Mouse (Mus musculus): ENCODE data around the gene Teddm1b. TPM values are rescaled to one million over a fixed set of nuclear protein-coding genes. Genes with fewer than 3 reads are reported as not detected.

Gene Teddm1b
- polyA plus RNA-seq, 1 experiment from 2014 or later: 0.18 TPM

DNA sequence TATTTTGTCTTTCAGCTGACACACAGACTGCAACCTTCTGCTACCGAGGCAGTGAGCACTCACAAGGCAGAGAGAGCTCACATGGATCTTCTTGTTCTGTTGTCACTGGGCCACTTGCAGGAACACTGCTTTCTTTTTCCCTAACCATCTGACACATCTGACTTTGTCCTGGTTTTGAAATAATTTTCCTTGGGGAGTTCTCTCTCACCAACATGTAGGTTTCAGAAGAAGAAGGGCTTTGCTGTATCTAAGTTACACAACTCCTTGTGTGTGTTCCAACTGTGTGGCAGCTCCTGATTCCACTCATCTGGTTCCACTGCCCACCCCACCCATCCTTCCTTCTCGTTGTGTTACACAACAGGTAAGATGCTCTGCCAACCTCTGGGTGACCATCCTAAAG, 19.6 kb downstream of the Teddm1b start:
- Histone ChIP-seq H3K9me3 (no peaks in the 10 kb centered on the region), H3K36me3 (no peaks in the 10 kb centered on the region), H3K4me2 (replicated peaks) (no peak overlapping the region), H3K9ac (no peak overlapping the region), H3K4me1 (replicated peaks) (no peaks in the 10 kb centered on the region), H3K4me3 (replicated peaks) (no peak overlapping the region), H3K27ac (no peak overlapping the region), H3K27me3 (replicated peaks) (no peaks in the 10 kb centered on the region)
- no peak for ATAC-seq
- 70% methylated on average over 2 of the region's 2 CpGs for WGBS

DNA sequence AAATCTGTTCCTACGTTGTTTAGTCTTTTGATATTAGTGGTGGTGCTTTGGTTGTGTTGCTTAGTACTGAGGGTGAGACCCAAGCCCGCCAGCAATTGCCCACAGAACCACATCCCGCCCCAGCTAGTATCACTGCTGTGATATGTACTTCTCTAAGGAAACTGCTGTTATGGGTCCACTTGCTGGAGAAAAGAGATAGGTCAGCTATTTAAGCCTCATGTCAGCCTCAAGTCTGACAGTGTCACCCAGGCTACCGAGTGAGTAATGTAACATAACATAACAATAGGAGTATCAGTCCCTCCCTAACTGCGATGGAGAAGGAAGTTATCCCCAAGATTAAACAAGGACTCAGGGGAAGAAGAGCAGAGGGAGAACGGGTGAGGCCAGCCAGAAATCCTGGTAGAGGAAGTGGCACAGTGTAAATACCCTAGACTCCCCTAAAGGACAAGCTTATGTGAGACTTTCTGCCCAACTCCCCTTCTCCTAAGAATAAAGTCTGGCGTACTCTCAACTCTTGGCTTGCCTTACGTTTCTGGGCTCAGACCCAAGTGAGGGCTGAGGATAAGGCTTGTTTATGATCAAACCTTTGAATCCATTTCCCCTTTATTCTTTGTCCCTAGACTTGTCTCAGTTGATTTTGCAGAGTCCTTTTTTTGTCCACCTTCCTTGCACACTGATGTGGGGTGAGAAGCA, 20.2 kb downstream of the Teddm1b start:
- H3K9me3 ChIP-seq: no peaks in the 10 kb centered on the region
- H3K9ac ChIP-seq: no peak overlapping the region
- ATAC-seq: no peak
- H3K27me3 ChIP-seq (replicated peaks): no peaks in the 10 kb centered on the region
- H3K4me3 ChIP-seq (replicated peaks): no peak overlapping the region
- 58% methylated on average over 8 of the region's 8 CpGs for WGBS
- no peaks in the 10 kb centered on the region for H3K36me3 ChIP-seq
- 0 out of 2 replicates have a peak, but pooled peaks cover 3% of the 10 kb centered on the region for H3K4me1 ChIP-seq (replicated peaks)
- no peak overlapping the region for H3K4me2 ChIP-seq (replicated peaks)
- no peak overlapping the region for H3K27ac ChIP-seq

DNA sequence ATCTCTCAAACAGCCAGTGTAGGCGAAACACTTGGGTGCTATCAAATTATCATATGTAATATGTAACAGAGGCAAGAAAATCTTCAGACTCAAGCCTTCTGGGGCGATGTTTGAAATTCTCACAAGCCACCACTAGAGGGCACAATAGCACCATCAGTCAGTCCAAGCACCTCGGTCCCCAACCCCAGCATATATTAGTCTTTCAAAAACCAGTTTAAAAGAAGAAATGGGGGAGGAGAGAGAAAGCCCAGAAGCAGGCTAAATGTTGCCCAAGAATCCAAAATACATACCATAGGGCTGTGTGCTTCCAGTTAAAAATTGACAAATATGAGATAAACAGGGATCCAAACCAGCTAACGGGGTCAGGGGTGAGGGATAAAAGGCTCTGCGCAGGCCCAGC, 20.8 kb downstream of the Teddm1b start:
- no peaks in the 10 kb centered on the region for H3K27me3 ChIP-seq (replicated peaks)
- WGBS: 33% methylated on average over 5 of the region's 5 CpGs
- H3K27ac ChIP-seq: no peak overlapping the region
- H3K4me1 ChIP-seq (replicated peaks): 0 out of 2 replicates have a peak, but pooled peaks cover 3% of the 10 kb centered on the region
- H3K4me3 ChIP-seq (replicated peaks): no peak overlapping the region
- no peak overlapping the region for H3K9ac ChIP-seq
- H3K4me2 ChIP-seq (replicated peaks): no peak overlapping the region
- no peaks in the 10 kb centered on the region for H3K36me3 ChIP-seq
- ATAC-seq: no peak
- no peaks in the 10 kb centered on the region for H3K9me3 ChIP-seq

DNA sequence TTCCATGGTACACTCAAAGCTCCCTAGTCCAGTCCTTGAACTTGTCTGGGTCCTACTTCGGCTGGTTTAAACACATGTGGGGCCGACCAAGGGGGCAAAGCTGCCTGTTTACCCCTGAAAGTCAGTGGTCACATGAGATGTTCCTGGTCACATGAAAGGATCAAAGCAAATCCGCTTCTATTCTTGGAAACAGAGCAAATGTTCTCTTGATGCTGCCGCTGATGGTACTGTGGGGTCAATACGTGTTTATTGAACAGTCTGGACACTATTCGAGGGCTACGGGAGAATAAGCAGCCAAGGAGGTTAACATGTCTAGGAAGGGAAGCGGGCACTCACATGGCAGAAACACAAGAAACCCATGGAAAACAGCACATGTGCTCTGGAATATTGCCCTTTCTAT, 23.1 kb downstream of the Teddm1b start:
- H3K36me3 ChIP-seq: no peaks in the 10 kb centered on the region
- ATAC-seq: no peak
- 83% methylated on average over 8 of the region's 8 CpGs for WGBS
- no peaks in the 10 kb centered on the region for H3K27me3 ChIP-seq (replicated peaks)
- no peak overlapping the region for H3K9ac ChIP-seq
- H3K4me2 ChIP-seq (replicated peaks): no peak overlapping the region
- H3K9me3 ChIP-seq: no peaks in the 10 kb centered on the region
- 0 out of 2 replicates have a peak, but pooled peaks cover 6% of the 10 kb centered on the region for H3K4me1 ChIP-seq (replicated peaks)
- no peak overlapping the region for H3K4me3 ChIP-seq (replicated peaks)
- H3K27ac ChIP-seq: no peak overlapping the region

- WGBS: 19% methylated on average over 22 of the region's 22 CpGs
- Histone ChIP-seq H3K9me3 (no peaks in the 10 kb centered on the region), H3K4me3 (replicated peaks) (peak overlapping the region; percentile 90), H3K4me1 (replicated peaks) (peaks cover 6% of the 10 kb centered on the region; the same call in 1 of the 2 replicates), H3K36me3 (peaks cover 4% of the 10 kb centered on the region; the same call in 1 of the 2 replicates), H3K9ac (peak overlapping the region; percentile 84), H3K27me3 (replicated peaks) (no peaks in the 10 kb centered on the region), H3K4me2 (replicated peaks) (peak overlapping the region; percentile 78), H3K27ac (peak overlapping the region; percentile 97)
- ATAC-seq: peak; percentile 55
Observed at GRCm38 (mm10) chr1:153898989-153899730, 25.0 kb downstream of the Teddm1b start.

DNA sequence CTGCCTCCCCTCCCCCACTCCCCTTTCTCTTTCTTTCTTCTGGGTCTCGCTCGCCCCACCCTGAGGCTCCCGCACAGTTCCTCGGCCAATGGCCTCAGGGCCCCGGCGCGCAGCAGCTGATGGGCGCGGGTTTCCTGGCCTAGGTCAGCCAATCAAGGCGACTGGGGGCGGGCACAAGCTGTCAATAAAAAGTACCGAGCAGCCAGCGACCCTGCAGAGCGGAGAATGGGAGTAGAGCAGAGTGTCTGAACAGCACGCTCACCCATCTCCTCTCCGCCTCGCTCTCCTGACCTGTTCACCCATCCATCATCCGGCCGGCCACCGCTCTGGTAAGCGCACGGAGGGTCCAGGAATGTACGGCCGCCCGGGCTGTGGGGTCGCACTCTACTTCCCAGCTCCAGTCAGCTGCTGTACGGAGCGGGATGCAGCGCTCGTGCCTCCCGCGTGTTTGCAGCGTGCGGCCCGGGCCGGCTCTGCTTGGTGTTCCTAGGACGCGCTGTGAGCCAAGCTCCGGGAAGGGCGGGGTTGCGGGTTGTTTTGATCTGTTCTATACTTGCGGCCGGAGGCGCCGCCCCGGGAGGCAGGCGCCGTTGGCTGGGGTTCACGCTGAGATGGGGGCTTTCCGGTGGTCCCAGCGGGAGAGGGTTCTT, 25.7 kb downstream of the Teddm1b start, which contains the start of the genes Glul and Teddm2:
Gene Glul, plus strand, starts transcription at position 214 of the 650 bp plus-strand sequence.
Gene Teddm2, minus strand, starts transcription at position 498 of the 650 bp plus-strand sequence.
- Histone ChIP-seq H3K9me3 (no peaks in the 10 kb centered on the region), H3K36me3 (peaks cover 8% of the 10 kb centered on the region), H3K4me1 (replicated peaks) (peaks cover 6% of the 10 kb centered on the region; the same call in 1 of the 2 replicates), H3K4me3 (replicated peaks) (peak within 1 kb of the TSS; percentile 90), H3K27me3 (replicated peaks) (no peaks in the 10 kb centered on the region), H3K9ac (peak within 1 kb of the TSS; percentile 84), H3K27ac (peak within 1 kb of the TSS; percentile 97), H3K4me2 (replicated peaks) (peak within 1 kb of the TSS; percentile 78)
- 0% methylated on average over 51 of the region's 51 CpGs for WGBS
- ATAC-seq: peak; percentile 98

- Histone ChIP-seq H3K4me3 (replicated peaks) (peak overlapping the region; percentile 90), H3K36me3 (peaks cover 13% of the 10 kb centered on the region), H3K27ac (peak overlapping the region; percentile 97), H3K9ac (peak overlapping the region; percentile 84), H3K9me3 (no peaks in the 10 kb centered on the region), H3K4me1 (replicated peaks) (peaks cover 6% of the 10 kb centered on the region; the same call in 1 of the 2 replicates), H3K4me2 (replicated peaks) (peak overlapping the region; percentile 78), H3K27me3 (replicated peaks) (no peaks in the 10 kb centered on the region)
- peak; percentile 50 for ATAC-seq
- under 1% methylated on average over 36 of the region's 36 CpGs for WGBS
Observed at GRCm38 (mm10) chr1:153900381-153900780, 26.2 kb downstream of the Teddm1b start.

DNA sequence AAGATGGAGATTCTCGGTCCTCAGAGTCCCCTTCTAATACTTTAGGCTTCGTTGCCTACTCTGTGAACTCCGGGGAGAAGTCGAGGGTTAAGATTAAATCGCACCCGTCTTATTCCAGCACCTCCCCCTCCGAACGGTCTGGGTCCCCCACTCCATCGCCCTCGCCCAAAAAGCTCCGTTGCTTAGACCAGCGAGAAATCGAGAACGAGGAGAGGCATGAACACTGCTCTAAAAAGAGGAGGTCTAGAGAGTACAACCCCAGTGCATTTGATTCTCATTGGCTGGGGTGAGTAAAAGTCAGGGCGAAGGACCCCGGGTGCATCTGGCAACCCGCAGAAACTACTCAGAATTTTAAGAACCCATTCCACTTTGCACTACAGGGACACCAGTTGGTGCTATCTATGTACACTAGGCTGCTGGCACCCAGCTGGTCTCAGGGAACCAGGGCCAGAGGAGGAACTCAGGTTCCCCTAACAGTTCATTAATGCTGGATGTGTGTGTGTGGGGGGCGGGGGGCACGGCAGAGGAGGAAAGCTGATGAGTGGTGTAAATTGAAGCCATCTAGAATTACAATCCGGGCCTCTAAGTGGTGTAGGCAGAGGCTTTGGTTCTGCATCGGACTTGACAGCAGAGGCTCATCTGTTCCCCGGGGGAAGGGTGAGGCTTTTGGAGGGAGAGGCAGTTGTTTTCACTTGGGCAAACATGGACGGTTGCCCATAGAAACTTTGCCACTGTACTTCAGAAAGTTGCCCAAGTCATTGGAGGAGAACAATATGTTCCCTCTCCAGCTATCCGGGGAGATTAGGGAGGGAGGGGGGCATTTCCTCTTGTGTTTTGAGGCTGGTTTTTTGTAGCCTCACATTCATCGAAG, 26.9 kb downstream of the Teddm1b start:
- Histone ChIP-seq H3K4me3 (replicated peaks) (peak overlapping the region; percentile 90), H3K4me1 (replicated peaks) (peaks cover 6% of the 10 kb centered on the region; the same call in 1 of the 2 replicates), H3K27me3 (replicated peaks) (no peaks in the 10 kb centered on the region), H3K27ac (peak overlapping the region; percentile 97), H3K9me3 (no peaks in the 10 kb centered on the region), H3K4me2 (replicated peaks) (peak overlapping the region; percentile 78), H3K9ac (peak overlapping the region; percentile 84), H3K36me3 (peaks cover 16% of the 10 kb centered on the region)
- no peak for ATAC-seq
- 2% methylated on average over 25 of the region's 25 CpGs for WGBS

GRCm38 (mm10) chr1:153903006-153903405, 28.9 kb downstream of the Teddm1b start:
- ATAC-seq: no peak
- Histone ChIP-seq H3K4me1 (replicated peaks) (peaks cover 6% of the 10 kb centered on the region; the same call in 1 of the 2 replicates), H3K9me3 (no peaks in the 10 kb centered on the region), H3K27me3 (replicated peaks) (no peaks in the 10 kb centered on the region), H3K4me3 (replicated peaks) (no peak overlapping the region), H3K9ac (no peak overlapping the region), H3K36me3 (peaks cover 28% of the 10 kb centered on the region), H3K27ac (no peak overlapping the region), H3K4me2 (replicated peaks) (no peak overlapping the region)
- WGBS: 84% methylated on average over 13 of the region's 13 CpGs

DNA sequence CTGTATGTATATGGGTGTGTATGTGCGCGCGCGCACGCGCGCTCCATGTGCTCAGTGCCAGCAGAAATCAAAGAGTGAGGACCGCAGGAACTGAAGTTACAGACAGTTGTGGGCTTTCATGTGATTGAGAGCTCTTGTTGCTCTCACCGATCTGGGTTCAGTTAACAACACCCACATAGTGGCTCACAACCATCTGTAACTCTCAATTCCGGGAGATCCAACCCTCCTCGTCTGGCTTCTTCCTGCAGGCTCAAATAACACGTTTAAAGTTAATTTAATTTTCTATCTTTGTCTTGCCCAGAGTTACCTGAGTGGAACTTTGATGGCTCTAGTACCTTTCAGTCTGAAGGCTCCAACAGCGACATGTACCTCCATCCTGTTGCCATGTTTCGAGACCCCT, 30.1 kb downstream of the Teddm1b start:
- peaks cover 3% of the 10 kb centered on the region; the same call in 1 of the 2 replicates for H3K4me1 ChIP-seq (replicated peaks)
- no peak overlapping the region for H3K27ac ChIP-seq
- H3K9ac ChIP-seq: no peak overlapping the region
- H3K9me3 ChIP-seq: no peaks in the 10 kb centered on the region
- no peak overlapping the region for H3K4me3 ChIP-seq (replicated peaks)
- peaks cover 32% of the 10 kb centered on the region for H3K36me3 ChIP-seq
- H3K4me2 ChIP-seq (replicated peaks): no peak overlapping the region
- WGBS: 93% methylated on average over 14 of the region's 14 CpGs
- no peak for ATAC-seq
- H3K27me3 ChIP-seq (replicated peaks): no peaks in the 10 kb centered on the region

DNA sequence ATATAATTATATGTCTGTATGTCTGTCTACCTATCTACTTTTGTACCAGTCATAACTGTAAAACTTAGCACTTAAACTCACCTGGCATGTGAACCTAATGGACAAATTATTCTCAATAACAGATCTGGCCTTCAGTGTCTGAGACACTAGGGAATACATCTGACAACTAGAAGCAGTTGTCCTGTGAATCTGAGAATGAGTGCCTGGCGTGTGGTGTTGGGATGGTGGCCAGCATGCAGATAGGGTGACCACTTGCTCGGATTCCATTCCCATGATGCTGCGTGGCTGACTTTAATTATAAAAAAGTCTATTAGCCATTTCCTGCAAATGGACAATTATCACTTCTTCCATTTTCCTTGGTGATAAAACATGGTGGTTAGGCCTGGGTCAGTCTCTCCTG, 31.7 kb downstream of the Teddm1b start:
- H3K9me3 ChIP-seq: no peaks in the 10 kb centered on the region
- H3K4me2 ChIP-seq (replicated peaks): no peak overlapping the region
- peaks cover 32% of the 10 kb centered on the region for H3K36me3 ChIP-seq
- peaks cover 3% of the 10 kb centered on the region; the same call in 1 of the 2 replicates for H3K4me1 ChIP-seq (replicated peaks)
- WGBS: 93% methylated on average over 3 of the region's 3 CpGs
- H3K27me3 ChIP-seq (replicated peaks): no peaks in the 10 kb centered on the region
- H3K27ac ChIP-seq: no peak overlapping the region
- no peak overlapping the region for H3K4me3 ChIP-seq (replicated peaks)
- no peak overlapping the region for H3K9ac ChIP-seq
- ATAC-seq: no peak

Measured in intestine, embryonic 15.5 days (tissue).